Mouse (Mus musculus) frontal cortex, adult 2 months (tissue): ENCODE data around the gene Zfp619. TPM values are rescaled to one million over a fixed set of nuclear protein-coding genes. Genes with fewer than 3 reads are reported as not detected.
"Not testable (repeated sequence)": the region's sequence is repeated elsewhere in the genome, so short reads cannot be mapped to it uniquely, and the experiment has no call there.

ENCODE experiments used
- DNase-seq, 2 experiments: peaks; one replicate each; pipeline ENCODE4 v3.0.0; 2022; ENCODE audit warnings: low spot score in 1 of 2; ENCODE audit errors: extremely low spot score in 1 of 2
- polyA plus RNA-seq: library from polyadenylated mRNA; depleted of rRNA; stranded (reverse); fragments of >200 nt; gene quantifications from 2 replicates; pipeline ENCODE4 v1.2.3, GENCODE M21; 2012; rRNA removed

Gene Zfp619
- 2.2 and 2.5 TPM in 2 replicates for polyA plus RNA-seq

GRCm38 (mm10) chr7:39517616-39518177 is at the start of gene Zfp619:
TSS of gene Zfp619 (plus strand) at chr7:39517766.
- peak; percentile 88 to 95 for DNase-seq

- DNase-seq, result no peak
These were observed 38.6 kb upstream of the Zfp619 start for GRCm38 (mm10) chr7:39479013-39479412.

- DNase-seq, result no peak
These were observed 33.2 kb upstream of the Zfp619 start for GRCm38 (mm10) chr7:39484384-39484783.

- DNase-seq, result peak in 1 of 2 experiments; percentile 16
These were observed 30.3 kb upstream of the Zfp619 start for GRCm38 (mm10) chr7:39487159-39487853.

- DNase-seq, result no peak
These were observed 29.7 kb upstream of the Zfp619 start for GRCm38 (mm10) chr7:39487854-39488205.

- no peak for DNase-seq
These were observed 22.9 kb upstream of the Zfp619 start for GRCm38 (mm10) chr7:39494646-39495045.

GRCm38 (mm10) chr7:39504100-39504499 is 13.5 kb upstream of the Zfp619 start:
- DNase-seq, result no peak

GRCm38 (mm10) chr7:39518362-39518761 is 796 bp downstream of the Zfp619 start:
- DNase-seq, result peak in 1 of 2 experiments; percentile 18

- no peak for DNase-seq
These were observed 6.3 kb downstream of the Zfp619 start for GRCm38 (mm10) chr7:39523703-39524424.

- no peak for DNase-seq
These were observed 25.6 kb downstream of the Zfp619 start for GRCm38 (mm10) chr7:39543151-39543550.

GRCm38 (mm10) chr7:39544242-39545111 is 26.9 kb downstream of the Zfp619 start:
- DNase-seq, result peak; percentile 28 to 67

- no peak for DNase-seq
These were observed 27.6 kb downstream of the Zfp619 start for GRCm38 (mm10) chr7:39545134-39545533.

- no peak for DNase-seq
These were observed 31.8 kb downstream of the Zfp619 start for GRCm38 (mm10) chr7:39549336-39549735.

GRCm38 (mm10) chr7:39551976-39552891 is 34.7 kb downstream of the Zfp619 start:
- peak; percentile 96 to 97 for DNase-seq

- peak in 1 of 2 experiments; percentile 2 for DNase-seq
These were observed 35.4 kb downstream of the Zfp619 start for GRCm38 (mm10) chr7:39552993-39553392.

- no peak for DNase-seq
These were observed 36.3 kb downstream of the Zfp619 start for GRCm38 (mm10) chr7:39553871-39554270.

- no peak for DNase-seq
These were observed 62.5 kb downstream of the Zfp619 start for GRCm38 (mm10) chr7:39580066-39580465.

GRCm38 (mm10) chr7:39580601-39581000 is 63.0 kb downstream of the Zfp619 start:
- DNase-seq, result no peak

- DNase-seq, result not testable (repeated sequence)
These were observed 69.3 kb downstream of the Zfp619 start for GRCm38 (mm10) chr7:39586834-39587233.

- no peak for DNase-seq
These were observed 70.5 kb downstream of the Zfp619 start for GRCm38 (mm10) chr7:39588037-39588436.
